Mouse (Mus musculus): ENCODE data around the gene Gm49318. TPM values are rescaled to one million over a fixed set of nuclear protein-coding genes. Genes with fewer than 3 reads are reported as not detected.

Gm49318 gene
- not detected in 2 replicates for polyA plus RNA-seq (2015; fragmentation: Nextera tagmentation; extraction: Ambion mirVana)

GRCm38 (mm10) chr9:22070791-22071573, at the start of gene Gm49318, which contains the start of gene Zfp653:
Gm49318 (minus strand) TSS chr9:22071259.
Zfp653 (minus strand) TSS chr9:22071376.

DNA sequence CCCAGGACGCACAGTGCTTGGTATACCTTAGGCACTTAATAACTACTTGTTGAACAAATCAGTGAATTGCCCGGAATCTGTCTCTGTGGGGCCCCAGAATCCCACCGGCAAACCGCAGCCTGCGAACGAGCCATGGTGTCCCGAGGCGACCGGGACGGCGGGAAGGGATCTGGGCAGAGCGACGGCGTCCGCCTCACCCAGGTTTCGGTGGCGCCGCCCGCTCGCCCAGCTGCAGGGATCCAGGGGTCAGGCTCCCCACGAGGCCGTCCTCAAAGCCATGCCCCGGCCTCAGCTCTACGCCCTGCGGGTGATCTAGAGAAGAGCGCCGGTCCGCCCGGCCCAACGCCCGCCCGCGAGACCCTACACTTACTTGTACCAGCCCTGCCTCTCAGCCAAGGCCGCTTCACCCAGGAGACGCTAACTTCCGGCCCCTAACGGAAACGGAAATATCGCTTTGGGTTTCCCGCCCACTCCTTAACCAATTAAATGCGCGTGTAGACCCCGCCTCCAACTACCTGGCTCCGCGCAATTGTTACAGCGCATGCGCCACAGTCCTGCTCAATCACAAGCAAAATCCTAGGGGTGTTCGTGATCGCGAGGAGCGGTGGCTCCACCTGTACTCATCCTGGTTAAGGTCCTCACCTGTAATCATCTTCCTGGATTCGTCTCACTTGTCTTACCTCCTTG, 45.8 kb upstream of the Gm49318 start, which contains the start of gene Elof1:
Elof1 (minus strand) TSS at position 433 of the 687 bp plus-strand sequence.

GRCm38 (mm10) chr9:22098993-22099696, 28.1 kb upstream of the Gm49318 start, which contains the start of gene Cnn1:
Cnn1 (plus strand) TSS chr9:22099216.

GRCm38 (mm10) chr9:22085022-22085834, 14.2 kb upstream of the Gm49318 start, which contains the start of gene Ecsit:
Ecsit (minus strand) TSS chr9:22085438.

DNA sequence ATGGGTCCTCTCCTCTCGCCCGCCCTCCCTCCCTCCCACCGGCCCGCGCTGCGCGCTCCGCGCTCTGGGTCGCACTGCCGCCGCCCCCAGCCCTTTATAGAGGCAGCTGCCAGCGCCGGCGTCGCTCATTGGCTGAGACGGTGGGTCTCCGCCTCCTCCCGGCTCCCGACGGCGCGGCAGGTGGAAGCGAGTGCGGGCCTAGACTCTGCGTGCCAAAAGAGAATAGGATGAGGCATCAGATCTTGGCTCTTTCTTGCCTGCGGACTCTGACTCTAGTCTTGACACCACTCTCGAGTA, 19.2 kb downstream of the Gm49318 start, which contains the start of gene Elavl3:
Elavl3 (minus strand) TSS at position 66 of the 297 bp plus-strand sequence.

GRCm38 (mm10) chr9:22002194-22003162, 68.6 kb downstream of the Gm49318 start, which contains the start of the genes Ccdc151 and Prkcsh:
Ccdc151 (minus strand) TSS chr9:22002634.
Prkcsh (plus strand) TSS chr9:22002806.

DNA sequence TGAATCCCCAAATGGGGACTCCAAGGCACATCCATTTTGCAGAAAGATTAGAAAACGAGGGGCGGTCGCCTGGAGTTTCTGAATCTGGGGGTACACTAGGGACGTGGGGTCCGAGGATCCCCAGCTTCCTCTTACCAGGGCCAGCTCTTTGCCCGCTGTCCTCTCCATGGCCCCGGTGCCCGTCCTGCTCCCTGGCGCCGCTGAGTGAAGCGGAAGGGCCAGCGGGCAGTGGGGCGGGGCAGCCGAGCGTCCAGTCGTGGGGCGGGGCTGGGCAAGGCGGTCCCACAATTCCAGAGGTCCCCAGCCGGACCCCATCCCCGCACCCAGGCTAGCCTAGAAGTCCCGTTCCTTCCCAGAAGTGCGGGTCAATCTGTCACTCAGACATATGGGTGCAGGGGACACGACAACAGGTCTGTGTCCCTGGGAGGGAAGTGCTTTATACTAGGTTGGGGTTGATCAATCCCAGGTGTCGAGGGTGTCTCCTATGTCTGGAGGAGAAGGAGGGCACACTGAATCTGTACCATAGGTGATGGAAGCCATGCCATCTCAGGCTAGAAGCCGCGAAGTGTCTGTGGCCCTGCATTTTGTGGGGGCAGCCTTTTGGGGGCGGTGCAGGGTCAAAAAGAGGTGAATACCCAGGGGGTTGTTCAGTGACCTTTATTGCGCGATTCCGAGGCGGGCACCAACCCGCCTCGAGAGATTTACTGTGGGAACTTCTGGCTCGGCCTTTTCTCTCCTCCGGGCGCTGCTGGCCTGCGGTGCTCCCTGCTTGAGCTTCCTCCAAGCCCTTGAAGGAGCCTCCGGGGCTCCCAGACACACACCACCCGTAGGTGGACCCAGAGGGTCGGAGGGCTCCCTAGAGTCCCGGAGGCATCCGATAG, 81.6 kb downstream of the Gm49318 start, which contains the start of gene Rgl3:
Rgl3 (minus strand) TSS at position 217 of the 881 bp plus-strand sequence.

Small RNA genes lying within 50 kb of the gene (microRNA-seq; reads per million reads assigned to microRNA genes)
- gene Mir7084 (ENCODE audit: borderline replicate concordance, insufficient number of aligned reads): not detected

Other genes with a start within 250 kb of the Gm49318 start
- 2.5 and 5.4 TPM in 2 replicates for gene Angptl8, start 235.7 kb downstream of the Gm49318 start, polyA plus RNA-seq (2015; fragmentation: Nextera tagmentation; extraction: Ambion mirVana)
- 13.4 and 19.5 TPM in 2 replicates for gene Dock6, start 218.6 kb downstream of the Gm49318 start, polyA plus RNA-seq (2015; fragmentation: Nextera tagmentation; extraction: Ambion mirVana)
- gene Rab3d, start 153.1 kb downstream of the Gm49318 start, polyA plus RNA-seq (2015; fragmentation: Nextera tagmentation; extraction: Ambion mirVana): 29.0 and 42.6 TPM in 2 replicates
- gene Ccdc159, start 143.8 kb downstream of the Gm49318 start, polyA plus RNA-seq (2015; fragmentation: Nextera tagmentation; extraction: Ambion mirVana): 2.9 and 5.4 TPM in 2 replicates
- 823 and 878 TPM in 2 replicates for gene Tmem205, start 143.7 kb downstream of the Gm49318 start, polyA plus RNA-seq (2015; fragmentation: Nextera tagmentation; extraction: Ambion mirVana)
- gene Plppr2, start 134.2 kb downstream of the Gm49318 start, polyA plus RNA-seq (2015; fragmentation: Nextera tagmentation; extraction: Ambion mirVana): 23.0 and 26.2 TPM in 2 replicates
- 4.9 and 7.5 TPM in 2 replicates for gene Swsap1, start 115.5 kb downstream of the Gm49318 start, polyA plus RNA-seq (2015; fragmentation: Nextera tagmentation; extraction: Ambion mirVana)
- gene Epor, start 107.8 kb downstream of the Gm49318 start, polyA plus RNA-seq (2015; fragmentation: Nextera tagmentation; extraction: Ambion mirVana): 4.9 and 11.3 TPM in 2 replicates
- gene Rgl3, start 81.8 kb downstream of the Gm49318 start, polyA plus RNA-seq (2015; fragmentation: Nextera tagmentation; extraction: Ambion mirVana): 6.7 and 26.1 TPM in 2 replicates
- gene Ccdc151, start 68.6 kb downstream of the Gm49318 start, polyA plus RNA-seq (2015; fragmentation: Nextera tagmentation; extraction: Ambion mirVana): 0.99 and 2.6 TPM in 2 replicates
- gene Prkcsh, start 68.5 kb downstream of the Gm49318 start, polyA plus RNA-seq (2015; fragmentation: Nextera tagmentation; extraction: Ambion mirVana): 58.7 and 85.9 TPM in 2 replicates
- gene Elavl3, start 19.2 kb downstream of the Gm49318 start, polyA plus RNA-seq (2015; fragmentation: Nextera tagmentation; extraction: Ambion mirVana): 4.7 and 14.8 TPM in 2 replicates
- gene Zfp653, start 117 bp upstream of the Gm49318 start, polyA plus RNA-seq (2015; fragmentation: Nextera tagmentation; extraction: Ambion mirVana): 7.8 and 9.7 TPM in 2 replicates
- 15.2 and 28.5 TPM in 2 replicates for gene Ecsit, start 14.2 kb upstream of the Gm49318 start, polyA plus RNA-seq (2015; fragmentation: Nextera tagmentation; extraction: Ambion mirVana)
- 1.2 and 3.7 TPM in 2 replicates for gene Cnn1, start 28.0 kb upstream of the Gm49318 start, polyA plus RNA-seq (2015; fragmentation: Nextera tagmentation; extraction: Ambion mirVana)
- 147 and 191 TPM in 2 replicates for gene Elof1, start 45.9 kb upstream of the Gm49318 start, polyA plus RNA-seq (2015; fragmentation: Nextera tagmentation; extraction: Ambion mirVana)
- 12.9 and 19.0 TPM in 2 replicates for gene Acp5, start 64.5 kb upstream of the Gm49318 start, polyA plus RNA-seq (2015; fragmentation: Nextera tagmentation; extraction: Ambion mirVana)
- gene Pigyl, start 85.6 kb upstream of the Gm49318 start, polyA plus RNA-seq (2015; fragmentation: Nextera tagmentation; extraction: Ambion mirVana): 193 and 239 TPM in 2 replicates
- gene Zfp872, start 116.8 kb upstream of the Gm49318 start, polyA plus RNA-seq (2015; fragmentation: Nextera tagmentation; extraction: Ambion mirVana): 0.25 and 0.36 TPM in 2 replicates
- 11.5 and 19.0 TPM in 2 replicates for gene Zfp809, start 154.5 kb upstream of the Gm49318 start, polyA plus RNA-seq (2015; fragmentation: Nextera tagmentation; extraction: Ambion mirVana)
- gene Zfp599, start 188.6 kb upstream of the Gm49318 start, polyA plus RNA-seq (2015; fragmentation: Nextera tagmentation; extraction: Ambion mirVana): 0.99 and 1.3 TPM in 2 replicates
- 12.7 and 15.2 TPM in 2 replicates for gene Zfp810, start 236.4 kb upstream of the Gm49318 start, polyA plus RNA-seq (2015; fragmentation: Nextera tagmentation; extraction: Ambion mirVana)

All from adrenal gland, postnatal 0 days (tissue).